21 mouse cellular contexts compared by ENCODE assay signal in genomic region chr15:64471597-64471996, GRCm38 (mm10).
A peak's percentile ranks its signal among the peaks of the same experiment; 100 is the strongest.
DNase-seq lines count a peak whose midpoint lies in the region; ATAC-seq and TF ChIP-seq lines count a peak whose summit lies in the region.
"Had no signal": no experiment of that assay in that cellular context is flagged by ENCODE, and none has a peak within 500 bp of the region (broad histone marks: within the 10 kb centered on the region; RNA-seq: fewer than 3 reads in every experiment).

No protein-coding gene starts in this region.

- no peak for ATAC-seq in granulocyte monocyte progenitor cell, adult 5-6 weeks (replicated peaks; ENCODE audit: poor library complexity, severe bottlenecking)
- ATAC-seq: activated CD4-positive, CD25-positive, alpha-beta regulatory T cell, adult 4 months; hindbrain, postnatal 0 days had no signal

- intact Hi-C loops in gastrocnemius, adult 2 months (cut with DNase I), result no loop called here

- peak overlapping the region; percentile 59 for H3K27ac ChIP-seq in gastrocnemius, adult 2 months
- H3K27ac ChIP-seq: embryonic facial prominence, embryonic 15.5 days; heart, adult 2 months; heart, embryonic 15.5 days; hindbrain, embryonic 13.5 days; hindbrain, postnatal 0 days had no signal

- DNase-seq in gastrocnemius, adult 2 months, result no peak
- no peak for DNase-seq in gastrocnemius, postnatal 4 days (ENCODE audit: low spot score in 2 of 2)
- DNase-seq in 3134 (ENCODE audit: extremely low read depth, insufficient read length, low spot score) (peak; percentile 35), NIH3T3 (ENCODE audit: low read depth) (peak; percentile 33)
- DNase-seq in yolk sac, embryonic 10.5 days (ENCODE audit: low spot score), result peak; percentile 1
- no peak for DNase-seq in right cerebral cortex, postnatal 14 days
- DNase-seq: adrenal gland, adult 2 months; adrenal gland, postnatal 36 days; cerebellum, adult 2 months; cerebellum, postnatal 10 days; embryo, embryonic 11 days; gastrocnemius, postnatal 14 days; heart, adult 2 months; heart, postnatal 14 days; kidney, adult 11 months had no signal

- no peak for TF ChIP-seq CTCF in gastrocnemius, adult 2 months (IDR thresholded peaks at IDR 0.05)

- H3K4me3 ChIP-seq in gastrocnemius, adult 2 months, result no peak overlapping the region
- H3K4me3 ChIP-seq: embryonic facial prominence, embryonic 15.5 days; heart, adult 2 months; heart, embryonic 15.5 days; hindbrain, embryonic 13.5 days had no signal

Comparison
In these comparisons a context has a peak if more than half of its experiments do, and no peak if none do; other contexts are left out.
1. DNase-seq: peak in 3134 (single experiment), NIH3T3 (single experiment) and yolk sac, embryonic 10.5 days (single experiment); none in gastrocnemius, adult 2 months (single experiment), gastrocnemius, postnatal 4 days (0 of 2) and right cerebral cortex, postnatal 14 days (single experiment).